In genomic region chr12:4840741-4841140, GRCm38 (mm10) we compare ENCODE assay signal across 8 mouse cellular contexts. TPM values are rescaled to one million over a fixed set of nuclear protein-coding genes. Genes with fewer than 3 reads are reported as not detected.
A peak's percentile ranks its signal among the peaks of the same experiment; 100 is the strongest.
DNase-seq lines count a peak whose midpoint lies in the region; ATAC-seq and TF ChIP-seq lines count a peak whose summit lies in the region.

No protein-coding gene starts in this region.

- TF ChIP-seq CTCF in bone marrow, adult 2 months (IDR thresholded peaks at IDR 0.05; ENCODE audit: control insufficient read depth, insufficient read depth, low read length), result no peak
- TF ChIP-seq CTCF in heart, adult 2 months (IDR thresholded peaks at IDR 0.05), result no peak

- DNase-seq in gastrocnemius, postnatal 25 days, result peak; percentile 15
- no peak for DNase-seq in gastrocnemius, postnatal 36 days
- DNase-seq in heart, adult 2 months, result peak; percentile 44 to 47
- DNase-seq in liver, embryonic 11.5 days (ENCODE audit: low spot score), result no peak
- no peak for DNase-seq in thymus, postnatal 0 days (ENCODE audit: low spot score)
- no peak for DNase-seq in gastrocnemius, adult 18-20 months (ENCODE audit: low spot score)

- WGBS in bone marrow, adult 2 months, result 9% methylated on average over 11 of the region's 11 CpGs
- 5% methylated on average over 11 of the region's 11 CpGs for WGBS in heart, adult 2 months
- under 1% methylated on average over 11 of the region's 11 CpGs for WGBS in liver, embryonic 11.5 days
- 1% methylated on average over 11 of the region's 11 CpGs for WGBS in neural tube, embryonic 12.5 days

- no peaks in the 10 kb centered on the region; the same call in 1 of the 2 replicates for H3K4me1 ChIP-seq in bone marrow, adult 2 months (ENCODE audit: control insufficient read depth, insufficient read depth, low read length)
- H3K4me1 ChIP-seq in heart, adult 2 months (ENCODE audit: control insufficient read depth, insufficient read depth, low read length), result peaks cover 2% of the 10 kb centered on the region
- H3K4me1 ChIP-seq in liver, embryonic 11.5 days (replicated peaks; ENCODE audit: control insufficient read depth, insufficient read depth, low read length), result peaks cover 19% of the 10 kb centered on the region
- H3K4me1 ChIP-seq in neural tube, embryonic 12.5 days, result peaks cover 11% of the 10 kb centered on the region

- H3K4me2 ChIP-seq in liver, embryonic 11.5 days, result peak overlapping the region; percentile 99
- peak overlapping the region; percentile 79 for H3K4me2 ChIP-seq in neural tube, embryonic 12.5 days (replicated peaks)

- no peaks in the 10 kb centered on the region for H3K36me3 ChIP-seq in heart, adult 2 months (ENCODE audit: control insufficient read depth, insufficient read depth, low read length)
- H3K36me3 ChIP-seq in liver, embryonic 11.5 days (ENCODE audit: control insufficient read depth, insufficient read depth, low read length), result no peaks in the 10 kb centered on the region
- H3K36me3 ChIP-seq in neural tube, embryonic 12.5 days, result no peaks in the 10 kb centered on the region

- H3K9ac ChIP-seq in heart, adult 2 months (ENCODE audit: low read depth, low read length), result peak overlapping the region; percentile 74
- H3K9ac ChIP-seq in liver, embryonic 11.5 days (ENCODE audit: low read depth, low read length), result peak overlapping the region; percentile 72
- H3K9ac ChIP-seq in neural tube, embryonic 12.5 days, result peak overlapping the region; percentile 67

- no peaks in the 10 kb centered on the region for H3K79me2 ChIP-seq in heart, adult 2 months (replicated peaks; ENCODE audit: control insufficient read depth, insufficient read depth, low read length)

- H3K4me3 ChIP-seq in bone marrow, adult 2 months (replicated peaks; ENCODE audit: control insufficient read depth, low read depth, low read length), result peak overlapping the region; percentile 76
- peak overlapping the region; percentile 76 for H3K4me3 ChIP-seq in heart, adult 2 months
- H3K4me3 ChIP-seq in liver, embryonic 11.5 days (ENCODE audit: low read depth, low read length), result peak overlapping the region; percentile 84
- peak overlapping the region; percentile 63 for H3K4me3 ChIP-seq in neural tube, embryonic 12.5 days

- peak overlapping the region; percentile 42; the same call in 1 of the 2 replicates for H3K27ac ChIP-seq in bone marrow, adult 2 months (ENCODE audit: control insufficient read depth, insufficient read depth, low read depth, low read length, poor library complexity)
- peak overlapping the region; percentile 44 for H3K27ac ChIP-seq in heart, adult 2 months
- H3K27ac ChIP-seq in liver, embryonic 11.5 days (ENCODE audit: low read depth, low read length), result no peak overlapping the region
- H3K27ac ChIP-seq in neural tube, embryonic 12.5 days, result no peak overlapping the region

- TF ChIP-seq POLR2A in bone marrow, adult 2 months (IDR thresholded peaks at IDR 0.05; ENCODE audit: borderline replicate concordance, control insufficient read depth, low read depth, low read length), result no peak
- TF ChIP-seq POLR2A in heart, adult 2 months (IDR thresholded peaks at IDR 0.05; ENCODE audit: insufficient read depth, low read depth, low read length), result no peak

- ATAC-seq in liver, embryonic 11.5 days (replicated peaks; ENCODE audit: low FRiP score), result no peak
- ATAC-seq in neural tube, embryonic 12.5 days (ENCODE audit: low FRiP score, low read depth), result peak; percentile 6; the same call in 1 of the 2 replicates

- TF ChIP-seq EP300 in heart, adult 2 months (IDR thresholded peaks at IDR 0.05; ENCODE audit: insufficient read depth, low read depth, low read length), result no peak

- intact Hi-C loops in gastrocnemius, postnatal 36 days (cut with DNase I), result loop anchor here (2.0 kb wide), 1 partner anchor 24 kb away; the partner anchor contains the start of gene Sf3b6
- intact Hi-C loops in heart, adult 2 months (cut with DNase I), result no loop called here

- H3K27me3 ChIP-seq in heart, adult 2 months (ENCODE audit: control insufficient read depth, insufficient read depth, low read length), result no peaks in the 10 kb centered on the region
- no peaks in the 10 kb centered on the region for H3K27me3 ChIP-seq in liver, embryonic 11.5 days (replicated peaks; ENCODE audit: control insufficient read depth, insufficient read depth, low read length)
- 0 out of 2 replicates have a peak, but pooled peaks cover 20% of the 10 kb centered on the region for H3K27me3 ChIP-seq in neural tube, embryonic 12.5 days (replicated peaks)

- no peaks in the 10 kb centered on the region for H3K9me3 ChIP-seq in liver, embryonic 11.5 days (ENCODE audit: control insufficient read depth, low read length)
- no peaks in the 10 kb centered on the region for H3K9me3 ChIP-seq in neural tube, embryonic 12.5 days

RNA-seq across cellular contexts. Expression of gene Fkbp1b, which starts 0.7 kb away (rescaled TPM):
- 1 to 10 TPM in 1 of 2 experiments, under 1 TPM in 1; 0.56 to 1.0 TPM for total RNA-seq in gastrocnemius, postnatal 25 days (2021)
- total RNA-seq in gastrocnemius, postnatal 36 days (2021), result 1 to 10 TPM; 1.0 to 1.2 TPM
- polyA plus RNA-seq in bone marrow, adult 2 months (2011; ENCODE audit: insufficient read depth, insufficient read length, low replicate concordance, missing spikeins), result 2.2 and 7.8 TPM in 2 replicates
- 1 to 10 TPM in 1 of 2 experiments, under 1 TPM in 1; 0.50 to 1.1 TPM for total RNA-seq in heart, adult 2 months (2021)
- 2.4 and 3.6 TPM in 2 replicates for polyA plus RNA-seq in heart, adult 2 months (2012; rRNA removed)
- 4.5 and 5.8 TPM in 2 replicates for polyA plus RNA-seq in liver, embryonic 11.5 days (2014; fragmentation: Nextera tagmentation; extraction: Ambion mirVana)
- 39.2 and 56.7 TPM in 2 replicates for polyA plus RNA-seq in neural tube, embryonic 12.5 days (2016; fragmentation: Nextera tagmentation; extraction: Ambion mirVana)
- 1.6 and 3.1 TPM in 2 replicates for polyA plus RNA-seq in thymus, postnatal 0 days (2015; fragmentation: Nextera tagmentation; extraction: Ambion mirVana)
- 1 to 10 TPM in 1 of 2 experiments, under 1 TPM in 1; 0.39 to 1.1 TPM for total RNA-seq in gastrocnemius, adult 18-20 months (2021)

RNA-seq across cellular contexts. Expression of gene Wdcp, which starts 2.4 kb away (rescaled TPM):
- total RNA-seq in gastrocnemius, postnatal 25 days (2021), result 1 to 10 TPM; 4.6 TPM
- 1 to 10 TPM; 3.9 to 4.4 TPM for total RNA-seq in gastrocnemius, postnatal 36 days (2021)
- polyA plus RNA-seq in bone marrow, adult 2 months (2011; ENCODE audit: insufficient read depth, insufficient read length, low replicate concordance, missing spikeins), result 9.5 and 12.7 TPM in 2 replicates
- total RNA-seq in heart, adult 2 months (2021), result 1 to 10 TPM; 6.2 to 9.1 TPM
- polyA plus RNA-seq in heart, adult 2 months (2012; rRNA removed), result 7.4 and 12.7 TPM in 2 replicates
- polyA plus RNA-seq in liver, embryonic 11.5 days (2014; fragmentation: Nextera tagmentation; extraction: Ambion mirVana), result 28.7 and 31.0 TPM in 2 replicates
- 17.0 and 21.2 TPM in 2 replicates for polyA plus RNA-seq in neural tube, embryonic 12.5 days (2016; fragmentation: Nextera tagmentation; extraction: Ambion mirVana)
- 22.5 and 23.1 TPM in 2 replicates for polyA plus RNA-seq in thymus, postnatal 0 days (2015; fragmentation: Nextera tagmentation; extraction: Ambion mirVana)
- total RNA-seq in gastrocnemius, adult 18-20 months (2021), result 1 to 10 TPM; 5.6 to 6.2 TPM

RNA-seq across cellular contexts. Expression of gene Sf3b6, which starts 23.4 kb away (rescaled TPM):
- 10 to 100 TPM; 31.8 to 35.6 TPM for total RNA-seq in gastrocnemius, postnatal 25 days (2021)
- 10 to 100 TPM; 24.8 to 31.4 TPM for total RNA-seq in gastrocnemius, postnatal 36 days (2021)
- 161 and 194 TPM in 2 replicates for polyA plus RNA-seq in bone marrow, adult 2 months (2011; ENCODE audit: insufficient read depth, insufficient read length, low replicate concordance, missing spikeins)
- total RNA-seq in heart, adult 2 months (2021), result 10 to 100 TPM; 42.0 to 42.8 TPM
- 31.5 and 46.8 TPM in 2 replicates for polyA plus RNA-seq in heart, adult 2 months (2012; rRNA removed)
- polyA plus RNA-seq in liver, embryonic 11.5 days (2014; fragmentation: Nextera tagmentation; extraction: Ambion mirVana), result 302 and 314 TPM in 2 replicates
- 305 and 338 TPM in 2 replicates for polyA plus RNA-seq in neural tube, embryonic 12.5 days (2016; fragmentation: Nextera tagmentation; extraction: Ambion mirVana)
- 572 and 588 TPM in 2 replicates for polyA plus RNA-seq in thymus, postnatal 0 days (2015; fragmentation: Nextera tagmentation; extraction: Ambion mirVana)
- 10 to 100 TPM; 32.5 to 35.7 TPM for total RNA-seq in gastrocnemius, adult 18-20 months (2021)

RNA-seq across cellular contexts. Expression of gene Mfsd2b, which starts 33.4 kb away (rescaled TPM):
- under 1 TPM; 0.32 to 0.41 TPM for total RNA-seq in gastrocnemius, postnatal 25 days (2021)
- under 1 TPM; 0.57 to 0.61 TPM for total RNA-seq in gastrocnemius, postnatal 36 days (2021)
- 122 and 162 TPM in 2 replicates for polyA plus RNA-seq in bone marrow, adult 2 months (2011; ENCODE audit: insufficient read depth, insufficient read length, low replicate concordance, missing spikeins)
- total RNA-seq in heart, adult 2 months (2021), result 1 to 10 TPM in 1 of 2 experiments, under 1 TPM in 1; 0.55 to 2.3 TPM
- 1.7 and 2.0 TPM in 2 replicates for polyA plus RNA-seq in heart, adult 2 months (2012; rRNA removed)
- polyA plus RNA-seq in liver, embryonic 11.5 days (2014; fragmentation: Nextera tagmentation; extraction: Ambion mirVana), result 117 and 122 TPM in 2 replicates
- polyA plus RNA-seq in neural tube, embryonic 12.5 days (2016; fragmentation: Nextera tagmentation; extraction: Ambion mirVana), result 3.5 and 4.5 TPM in 2 replicates
- 0.16 and 0.32 TPM in 2 replicates for polyA plus RNA-seq in thymus, postnatal 0 days (2015; fragmentation: Nextera tagmentation; extraction: Ambion mirVana)
- total RNA-seq in gastrocnemius, adult 18-20 months (2021), result under 1 TPM; 0.66 TPM

Comparison
In these comparisons a context has a peak if more than half of its experiments do, and no peak if none do; other contexts are left out.
1. DNase-seq: peak in gastrocnemius, postnatal 25 days (single experiment) and heart, adult 2 months (2 of 2); none in gastrocnemius, postnatal 36 days (0 of 2), liver, embryonic 11.5 days (single experiment), thymus, postnatal 0 days (single experiment) and gastrocnemius, adult 18-20 months (single experiment).
2. H3K27ac ChIP-seq: peak in bone marrow, adult 2 months (single experiment) and heart, adult 2 months (single experiment); none in liver, embryonic 11.5 days (single experiment) and neural tube, embryonic 12.5 days (single experiment).
3. Peak in every context shown above with its lines, with median percentiles within 50 percentile points of each other: H3K4me3 ChIP-seq and H3K9ac ChIP-seq.